Mouse (Mus musculus): ENCODE results near the gene Gga2.

Gga2 gene

GRCm38 (mm10) chr7:121995961-121996360 is 25.1 kb downstream of the Gga2 start:
- no peak for DNase-seq

GRCm38 (mm10) chr7:121981307-121981871 is 39.6 kb downstream of the Gga2 start, which contains the start of gene Cog7:
TSS of gene Cog7 (minus strand) at chr7:121981711.
- peak; percentile 93 to 97 for DNase-seq

GRCm38 (mm10) chr7:121975031-121975430 is 46.0 kb downstream of the Gga2 start:
- DNase-seq, result peak; percentile 61 to 90

GRCm38 (mm10) chr7:121971698-121972097 is 49.3 kb downstream of the Gga2 start:
- DNase-seq, result no peak

GRCm38 (mm10) chr7:121970250-121970649 is 50.8 kb downstream of the Gga2 start:
- DNase-seq, result no peak

- no peak for DNase-seq
Observed at GRCm38 (mm10) chr7:121968816-121969215, 52.2 kb downstream of the Gga2 start.

GRCm38 (mm10) chr7:121968242-121968641 is 52.8 kb downstream of the Gga2 start:
- DNase-seq, result no peak

GRCm38 (mm10) chr7:121966169-121966568 is 54.9 kb downstream of the Gga2 start:
- DNase-seq, result no peak

- DNase-seq, result peak; percentile 58 to 68
Observed at GRCm38 (mm10) chr7:121963883-121964398, 57.1 kb downstream of the Gga2 start.

GRCm38 (mm10) chr7:121962571-121962959 is 58.5 kb downstream of the Gga2 start:
- no peak for DNase-seq

GRCm38 (mm10) chr7:121961913-121962570 is 59.0 kb downstream of the Gga2 start:
- DNase-seq, result no peak

GRCm38 (mm10) chr7:121955802-121956201 is 65.2 kb downstream of the Gga2 start:
- no peak for DNase-seq

GRCm38 (mm10) chr7:121954891-121955669 is 65.9 kb downstream of the Gga2 start:
- DNase-seq, result peak; percentile 55 to 56

GRCm38 (mm10) chr7:121947513-121947912 is 73.5 kb downstream of the Gga2 start:
- no peak for DNase-seq

GRCm38 (mm10) chr7:121946196-121946595 is 74.8 kb downstream of the Gga2 start:
- no peak for DNase-seq

GRCm38 (mm10) chr7:121942371-121942770 is 78.7 kb downstream of the Gga2 start:
- no peak for DNase-seq

- DNase-seq, result peak in 1 of 2 experiments; percentile 58
Observed at GRCm38 (mm10) chr7:121941640-121942039, 79.4 kb downstream of the Gga2 start.

GRCm38 (mm10) chr7:121941016-121941415 is 80.0 kb downstream of the Gga2 start:
- DNase-seq, result peak in 1 of 2 experiments; percentile 44

- no peak for DNase-seq
Observed at GRCm38 (mm10) chr7:121939729-121940128, 81.3 kb downstream of the Gga2 start.

- no peak for DNase-seq
Observed at GRCm38 (mm10) chr7:121939244-121939643, 81.8 kb downstream of the Gga2 start.

- DNase-seq, result no peak
Observed at GRCm38 (mm10) chr7:121938124-121938891, 82.7 kb downstream of the Gga2 start.

- DNase-seq, result no peak
Observed at GRCm38 (mm10) chr7:121936861-121937630, 84.0 kb downstream of the Gga2 start.
